11 mouse cellular contexts compared by ENCODE assay signal in genomic region chr6:139577026-139577861, GRCm38 (mm10). TPM values are rescaled to one million over a fixed set of nuclear protein-coding genes. Genes with fewer than 3 reads are reported as not detected.
DNase-seq lines count a peak whose midpoint lies in the region; ATAC-seq lines count a peak whose summit lies in the region.
"Had no signal": no experiment of that assay in that cellular context is flagged by ENCODE, and none has a peak within 500 bp of the region (broad histone marks: within the 10 kb centered on the region; RNA-seq: fewer than 3 reads in every experiment).

No protein-coding gene starts in this region.

- H3K4me1 ChIP-seq in forebrain, embryonic 11.5 days (replicated peaks; ENCODE audit: control insufficient read depth, insufficient read depth, low read length): no peaks in the 10 kb centered on the region
- H3K4me1 ChIP-seq in forebrain, embryonic 10.5 days: no peaks in the 10 kb centered on the region
- H3K4me1 ChIP-seq in midbrain, embryonic 11.5 days (ENCODE audit: control insufficient read depth, insufficient read depth, low read length): no peaks in the 10 kb centered on the region
- no peaks in the 10 kb centered on the region for H3K4me1 ChIP-seq in midbrain, embryonic 10.5 days
- H3K4me1 ChIP-seq in liver, embryonic 15.5 days (replicated peaks): no peaks in the 10 kb centered on the region
- H3K4me1 ChIP-seq: embryonic facial prominence, embryonic 15.5 days; megakaryocyte, embryonic 14.5 days had no signal

- H3K9ac ChIP-seq in forebrain, embryonic 11.5 days (ENCODE audit: low read length): no peak overlapping the region
- no peak overlapping the region for H3K9ac ChIP-seq in midbrain, embryonic 11.5 days (ENCODE audit: low read length)
- no peak overlapping the region for H3K9ac ChIP-seq in liver, embryonic 15.5 days
- H3K9ac ChIP-seq: embryonic facial prominence, embryonic 15.5 days had no signal

- 61% methylated on average over 18 of the region's 18 CpGs for WGBS in forebrain, embryonic 11.5 days
- WGBS in forebrain, embryonic 10.5 days: 63% methylated on average over 18 of the region's 18 CpGs
- 61% methylated on average over 18 of the region's 18 CpGs for WGBS in midbrain, embryonic 11.5 days
- 64% methylated on average over 18 of the region's 18 CpGs for WGBS in midbrain, embryonic 10.5 days
- 40% methylated on average over 18 of the region's 18 CpGs for WGBS in liver, embryonic 15.5 days (ENCODE audit: insufficient replicate concordance)

- peak; percentile 47; the same call in 1 of the 2 replicates for ATAC-seq in forebrain, embryonic 11.5 days (replicated peaks; ENCODE audit: low FRiP score)
- ATAC-seq in midbrain, embryonic 11.5 days (ENCODE audit: low FRiP score): 0 out of 2 replicates have a peak, but pooled peaks have one; percentile 52
- no peak for ATAC-seq in liver, embryonic 15.5 days (ENCODE audit: insufficient read depth)
- ATAC-seq: CD4-positive, CD25-positive, alpha-beta regulatory T cell, adult 4 months had no signal

- intact Hi-C loops in gastrocnemius, postnatal 36 days (cut with DNase I): no loop called here

- no peaks in the 10 kb centered on the region for H3K36me3 ChIP-seq in forebrain, embryonic 11.5 days (ENCODE audit: control insufficient read depth, insufficient read depth, low read length)
- H3K36me3 ChIP-seq in forebrain, embryonic 10.5 days (replicated peaks): no peaks in the 10 kb centered on the region
- no peaks in the 10 kb centered on the region for H3K36me3 ChIP-seq in midbrain, embryonic 11.5 days (ENCODE audit: control insufficient read depth, insufficient read depth, low read length)
- no peaks in the 10 kb centered on the region for H3K36me3 ChIP-seq in midbrain, embryonic 10.5 days
- no peaks in the 10 kb centered on the region for H3K36me3 ChIP-seq in liver, embryonic 15.5 days (replicated peaks)
- H3K36me3 ChIP-seq: embryonic facial prominence, embryonic 15.5 days had no signal

- H3K9me3 ChIP-seq in forebrain, embryonic 11.5 days (ENCODE audit: control insufficient read depth, low read length): no peaks in the 10 kb centered on the region
- 0 out of 2 replicates have a peak, but pooled peaks cover 4% of the 10 kb centered on the region for H3K9me3 ChIP-seq in forebrain, embryonic 10.5 days
- no peaks in the 10 kb centered on the region for H3K9me3 ChIP-seq in midbrain, embryonic 11.5 days (ENCODE audit: control insufficient read depth, low read length)
- H3K9me3 ChIP-seq in midbrain, embryonic 10.5 days (replicated peaks): no peaks in the 10 kb centered on the region
- no peaks in the 10 kb centered on the region for H3K9me3 ChIP-seq in liver, embryonic 15.5 days (replicated peaks)
- H3K9me3 ChIP-seq: embryonic facial prominence, embryonic 15.5 days had no signal

- no peak for DNase-seq in forebrain, embryonic 11.5 days (ENCODE audit: low spot score)
- DNase-seq in forebrain, embryonic 10.5 days (ENCODE audit: extremely low spot score, low spot score): no peak
- no peak for DNase-seq in midbrain, embryonic 11.5 days (ENCODE audit: low spot score, missing footprints)
- DNase-seq in midbrain, embryonic 10.5 days (ENCODE audit: low spot score): no peak
- DNase-seq in ovary, adult 18-20 months (ENCODE audit: low spot score): no peak
- no peak for DNase-seq in gastrocnemius, postnatal 36 days
- DNase-seq in thymus, postnatal 25 days: no peak

- H3K27me3 ChIP-seq in forebrain, embryonic 11.5 days (ENCODE audit: control insufficient read depth, insufficient read depth, low read length): no peaks in the 10 kb centered on the region
- H3K27me3 ChIP-seq in forebrain, embryonic 10.5 days (ENCODE audit: poor library complexity, severe bottlenecking): no peaks in the 10 kb centered on the region
- H3K27me3 ChIP-seq in midbrain, embryonic 11.5 days (ENCODE audit: control insufficient read depth, insufficient read depth, low read length): no peaks in the 10 kb centered on the region
- no peaks in the 10 kb centered on the region for H3K27me3 ChIP-seq in midbrain, embryonic 10.5 days (ENCODE audit: low read depth, poor library complexity, severe bottlenecking)
- H3K27me3 ChIP-seq in liver, embryonic 15.5 days: no peaks in the 10 kb centered on the region
- H3K27me3 ChIP-seq: embryonic facial prominence, embryonic 15.5 days; megakaryocyte, embryonic 14.5 days had no signal

- no peak overlapping the region for H3K4me3 ChIP-seq in forebrain, embryonic 11.5 days (ENCODE audit: low read depth, low read length)
- no peak overlapping the region for H3K4me3 ChIP-seq in forebrain, embryonic 10.5 days
- no peak overlapping the region for H3K4me3 ChIP-seq in midbrain, embryonic 11.5 days (ENCODE audit: low read depth, low read length)
- no peak overlapping the region for H3K4me3 ChIP-seq in midbrain, embryonic 10.5 days
- H3K4me3 ChIP-seq in liver, embryonic 15.5 days (replicated peaks): 0 out of 2 replicates have a peak overlapping the region, but pooled peaks have one; percentile 14
- H3K4me3 ChIP-seq: embryonic facial prominence, embryonic 15.5 days; megakaryocyte, embryonic 14.5 days had no signal

- no peak overlapping the region for H3K4me2 ChIP-seq in forebrain, embryonic 11.5 days (ENCODE audit: low read depth, low read length, severe bottlenecking)
- no peak overlapping the region for H3K4me2 ChIP-seq in midbrain, embryonic 11.5 days
- H3K4me2 ChIP-seq in liver, embryonic 15.5 days: peak overlapping the region; percentile 42
- H3K4me2 ChIP-seq: embryonic facial prominence, embryonic 15.5 days had no signal

- H3K27ac ChIP-seq in forebrain, embryonic 11.5 days (ENCODE audit: low read depth, low read length): no peak overlapping the region
- no peak overlapping the region for H3K27ac ChIP-seq in forebrain, embryonic 10.5 days
- H3K27ac ChIP-seq in midbrain, embryonic 11.5 days (ENCODE audit: low read depth, low read length): no peak overlapping the region
- no peak overlapping the region for H3K27ac ChIP-seq in midbrain, embryonic 10.5 days (replicated peaks)
- no peak overlapping the region for H3K27ac ChIP-seq in liver, embryonic 15.5 days (replicated peaks)
- H3K27ac ChIP-seq: embryonic facial prominence, embryonic 15.5 days had no signal

RNA-seq across cellular contexts. Expression of gene Pik3c2g, which starts 9.8 kb away (rescaled TPM):
- 0.36 TPM in 1 of 2 replicates, not detected in the other for polyA plus RNA-seq in forebrain, embryonic 11.5 days (2014; fragmentation: Nextera tagmentation; extraction: Ambion mirVana)
- polyA plus RNA-seq in forebrain, embryonic 10.5 days (2016; fragmentation: Nextera tagmentation; extraction: Ambion mirVana): 0.26 TPM in 1 of 2 replicates, not detected in the other
- not detected in 2 replicates for polyA plus RNA-seq in midbrain, embryonic 11.5 days (2014; fragmentation: Nextera tagmentation; extraction: Ambion mirVana)
- 0.24 TPM in 1 of 2 replicates, not detected in the other for polyA plus RNA-seq in midbrain, embryonic 10.5 days (2016; fragmentation: Nextera tagmentation; extraction: Ambion mirVana)
- 4.0 and 4.2 TPM in 2 replicates for polyA plus RNA-seq in liver, embryonic 15.5 days (2015; fragmentation: Nextera tagmentation; extraction: Ambion mirVana)
- not detected for total RNA-seq in gastrocnemius, postnatal 36 days (2021)
- polyA plus RNA-seq: CD4-positive, CD25-positive, alpha-beta regulatory T cell, adult 4 months had no signal
